18 mouse cellular contexts compared by ENCODE assay signal in the genomic region with DNA sequence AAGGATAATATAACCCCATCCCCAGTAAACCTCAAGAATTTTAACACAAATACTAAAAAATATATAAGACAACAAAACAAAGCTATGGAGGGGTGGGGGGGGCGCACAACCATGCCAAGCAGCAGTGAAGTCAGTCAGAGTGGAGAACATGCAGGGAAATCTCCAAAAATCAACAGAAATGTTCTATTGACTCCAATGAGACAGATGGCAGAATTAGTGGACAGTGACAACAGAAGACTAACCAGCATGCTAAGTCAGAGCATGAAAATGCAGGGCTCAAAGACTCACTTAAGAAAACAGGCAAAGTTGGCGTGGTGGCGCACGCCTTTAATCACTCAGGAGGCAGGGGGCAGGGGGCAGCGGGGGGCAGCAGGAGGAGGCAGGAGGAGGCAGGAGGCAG.
"Had no signal": no experiment of that assay in that cellular context is flagged by ENCODE, and none has a peak within 500 bp of the region (broad histone marks: within the 10 kb centered on the region; RNA-seq: fewer than 3 reads in every experiment).

No protein-coding gene starts in this region.

- H3K9me3 ChIP-seq: midbrain, embryonic 10.5 days; midbrain, embryonic 12.5 days; neural tube, embryonic 13.5 days; neural tube, embryonic 15.5 days had no signal

- H3K27ac ChIP-seq: midbrain, embryonic 10.5 days; midbrain, embryonic 12.5 days; neural tube, embryonic 13.5 days; neural tube, embryonic 15.5 days had no signal

- H3K4me2 ChIP-seq: lung, embryonic 14.5 days; midbrain, embryonic 12.5 days; neural tube, embryonic 13.5 days; neural tube, embryonic 15.5 days had no signal

- H3K36me3 ChIP-seq: midbrain, embryonic 10.5 days; midbrain, embryonic 12.5 days; neural tube, embryonic 13.5 days; neural tube, embryonic 15.5 days had no signal

- H3K4me3 ChIP-seq: midbrain, embryonic 10.5 days; midbrain, embryonic 12.5 days; myocyte; neural tube, embryonic 13.5 days; neural tube, embryonic 15.5 days had no signal

- H3K27me3 ChIP-seq: midbrain, embryonic 12.5 days; neural tube, embryonic 13.5 days; neural tube, embryonic 15.5 days had no signal

- DNase-seq: lung, embryonic 14.5 days; lung, postnatal 10 days; lung, postnatal 4 days; midbrain, embryonic 14.5 days; retina, postnatal 1 day; right cerebral cortex, adult 18-20 months; right cerebral cortex, postnatal 25 days; right cerebral cortex, postnatal 4 days; spleen, adult 18-20 months; thymus, adult 18-20 months; thymus, postnatal 14 days; thymus, postnatal 36 days had no signal

- ATAC-seq: midbrain, embryonic 16.5 days had no signal

- H3K9ac ChIP-seq: lung, embryonic 14.5 days; midbrain, embryonic 12.5 days; neural tube, embryonic 13.5 days; neural tube, embryonic 15.5 days had no signal
